Mouse (Mus musculus) intestine, postnatal 0 days (tissue): Measurements from ENCODE around the gene Slc4a1ap. TPM values are rescaled to one million over a fixed set of nuclear protein-coding genes. Genes with fewer than 3 reads are reported as not detected.

Experiments used
- ATAC-seq: fragments of 200-750 bp; cut with Nextera tagmentation; 2 replicates; pipeline ENCODE4 v1.8.0; 2017; ENCODE audit warnings: mild to moderate bottlenecking, moderate TSS enrichment, moderate library complexity
- H3K27ac ChIP-seq: fragments of 300-500 bp; sonication (generic); 2 replicates; pipeline ENCODE4 v1.5.1; 2014; ENCODE audit warnings: mild to moderate bottlenecking, low read depth, low read length, moderate library complexity
- H3K27me3 ChIP-seq: fragments of 300-500 bp; sonication (generic); replicated peaks from 2 replicates; pipeline ENCODE4 v1.6.1; 2014; ENCODE audit warnings: low read length, mixed read lengths; ENCODE audit not compliant: control insufficient read depth, insufficient read depth
- H3K36me3 ChIP-seq: fragments of 300-500 bp; sonication (generic); 2 replicates; pipeline ENCODE4 v1.6.1; 2014; ENCODE audit warnings: mild to moderate bottlenecking, moderate library complexity; ENCODE audit not compliant: control insufficient read depth, insufficient read depth
- H3K4me1 ChIP-seq: fragments of 300-500 bp; sonication (generic); replicated peaks from 2 replicates; pipeline ENCODE4 v1.6.1; 2014; ENCODE audit warnings: antibody characterized with exemption, low read length, mixed read lengths; ENCODE audit not compliant: control insufficient read depth, insufficient read depth
- H3K4me2 ChIP-seq: fragments of 300-500 bp; sonication (generic); replicated peaks from 2 replicates; pipeline ENCODE4 v1.6.1; 2014; ENCODE audit warnings: low read depth, mild to moderate bottlenecking, moderate library complexity
- H3K4me3 ChIP-seq: fragments of 300-500 bp; sonication (generic); 2 replicates; pipeline ENCODE4 v1.5.1; 2014; ENCODE audit warnings: low read depth, low read length
- H3K9ac ChIP-seq: fragments of 300-500 bp; sonication (generic); 2 replicates; pipeline ENCODE4 v1.6.1; 2014; ENCODE audit warnings: mild to moderate bottlenecking, low read depth, low read length
- H3K9me3 ChIP-seq: fragments of 300-500 bp; sonication (generic); 2 replicates; pipeline ENCODE4 v1.6.1; 2016; ENCODE audit warnings: mixed run types; ENCODE audit not compliant: control insufficient read depth
- CTCF ChIP-seq: sonication (generic); IDR thresholded peaks from 2 replicates; pipeline ENCODE4 v1.5.1; 2016; ENCODE audit warnings: low read depth, mild to moderate bottlenecking, control low read depth, antibody characterized with exemption, moderate library complexity
- WGBS: fragments of 180-500 bp; shearing (Covaris S2); extraction: QIAGEN DNeasy Blood & Tissue Kit; methylation state at CpG from one replicate; pipeline ENCODE4 v1.1.7; 2014; 5-methylcytosine and 5-hydroxymethylcytosine counted together
- polyA plus RNA-seq: library from polyadenylated mRNA; unstranded; fragments of >200 nt; fragmentation: Nextera tagmentation; extraction: Ambion mirVana; gene quantifications from 2 replicates; pipeline ENCODE4 v1.2.1, GENCODE M21; 2015

The Slc4a1ap gene
- polyA plus RNA-seq, 1 experiment from 2014 or later = 13.6 TPM

- Histone ChIP-seq H3K9ac (no peak overlapping the region), H3K9me3 (no peaks in the 10 kb centered on the region), H3K4me2 (no peak overlapping the region), H3K4me1 (0 out of 2 replicates have a peak, but pooled peaks cover 5% of the 10 kb centered on the region), H3K27ac (no peak overlapping the region), H3K36me3 (no peaks in the 10 kb centered on the region), H3K27me3 (no peaks in the 10 kb centered on the region), H3K4me3 (no peak overlapping the region)
- TF ChIP-seq CTCF = no peak
- no peak for ATAC-seq
- 72% methylated on average over 3 of the region's 3 CpGs for WGBS
Observed at GRCm38 (mm10) chr5:31606151-31606550, 79.4 kb downstream of the Slc4a1ap start.

Other genes with a start within 250 kb of the Slc4a1ap start
- gene Ift172, start 235.9 kb upstream of the Slc4a1ap start, polyA plus RNA-seq = 28.3 and 30.4 TPM in 2 replicates
- 6.2 and 7.2 TPM in 2 replicates for gene Fndc4, start 230.9 kb upstream of the Slc4a1ap start, polyA plus RNA-seq
- 0.10 TPM in 1 of 2 replicates, not detected in the other for gene Gckr, start 229.6 kb upstream of the Slc4a1ap start, polyA plus RNA-seq
- gene Zfp512, start 74.6 kb upstream of the Slc4a1ap start, polyA plus RNA-seq = 9.3 and 10.2 TPM in 2 replicates
- gene 4930548H24Rik, start 41.3 kb upstream of the Slc4a1ap start, polyA plus RNA-seq = not detected in 2 replicates
- 12.8 and 14.1 TPM in 2 replicates for gene Gpn1, start 32.3 kb upstream of the Slc4a1ap start, polyA plus RNA-seq
- gene Supt7l, start 812 bp downstream of the Slc4a1ap start, polyA plus RNA-seq = 7.3 and 8.1 TPM in 2 replicates
- gene Mrpl33, start 69.9 kb downstream of the Slc4a1ap start, polyA plus RNA-seq = 337 and 357 TPM in 2 replicates
- 20.7 and 22.3 TPM in 2 replicates for gene Rbks, start 170.6 kb downstream of the Slc4a1ap start, polyA plus RNA-seq
- 51.9 and 53.8 TPM in 2 replicates for gene Babam2, start 170.7 kb downstream of the Slc4a1ap start, polyA plus RNA-seq